Mouse (Mus musculus) frontal cortex, postnatal 14 days (tissue): ENCODE measurements around the gene Tmem184b.

Experiments used
- DNase-seq, 2 experiments: peaks; one replicate each; pipeline ENCODE4 v3.0.0; 2022; ENCODE audit warnings: low spot score in 2 of 2

Tmem184b gene

GRCm38 (mm10) chr15:79429994-79430393 lies 26.6 kb upstream of the Tmem184b start:
- DNase-seq, result no peak

GRCm38 (mm10) chr15:79429527-79429926 lies 26.2 kb upstream of the Tmem184b start:
- no peak for DNase-seq

- no peak for DNase-seq
These were observed 25.2 kb upstream of the Tmem184b start for GRCm38 (mm10) chr15:79428616-79429015.

- no peak for DNase-seq
These were observed 24.1 kb upstream of the Tmem184b start for GRCm38 (mm10) chr15:79427516-79427915.

DNA sequence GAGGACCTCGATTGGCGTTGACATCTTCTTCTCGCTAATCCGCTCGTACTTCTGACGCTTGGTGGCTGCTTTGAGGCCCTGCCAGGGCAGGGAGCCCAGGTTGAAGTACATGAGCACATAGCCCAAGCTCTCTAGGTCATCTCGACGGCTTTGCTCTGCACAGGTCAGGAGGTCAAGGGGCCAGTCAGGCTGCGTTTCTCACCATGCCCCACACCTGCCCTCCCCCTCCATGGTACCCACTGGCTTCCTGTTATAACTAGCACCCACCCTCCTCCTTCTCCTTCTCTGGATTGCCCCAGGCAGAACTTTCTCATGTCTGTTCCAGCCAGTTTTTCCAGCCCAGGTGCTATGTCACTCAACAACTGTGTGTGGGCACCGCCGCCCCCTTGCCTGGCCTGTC lies 22.1 kb upstream of the Tmem184b start:
- DNase-seq, result no peak

DNA sequence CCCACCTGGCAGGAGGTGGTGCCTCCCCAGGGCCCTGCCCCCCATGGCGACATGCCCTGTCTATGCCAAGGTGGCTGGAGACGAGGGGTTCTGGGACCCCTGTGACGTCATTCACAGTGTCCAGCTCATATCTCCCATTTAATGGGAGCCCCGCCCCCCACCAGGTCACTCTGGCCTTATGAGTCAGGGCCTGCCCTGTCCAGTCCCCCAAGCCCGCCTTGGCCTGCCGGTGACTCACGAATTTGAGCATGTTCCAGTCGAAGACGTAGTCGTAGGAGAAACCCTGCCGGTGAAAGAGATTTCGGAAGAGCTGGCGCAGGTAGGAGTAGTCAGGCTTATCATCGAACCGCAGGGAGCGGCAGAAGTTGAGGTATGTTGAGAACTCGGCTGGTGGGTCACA lies 21.2 kb upstream of the Tmem184b start:
- DNase-seq, result no peak

DNA sequence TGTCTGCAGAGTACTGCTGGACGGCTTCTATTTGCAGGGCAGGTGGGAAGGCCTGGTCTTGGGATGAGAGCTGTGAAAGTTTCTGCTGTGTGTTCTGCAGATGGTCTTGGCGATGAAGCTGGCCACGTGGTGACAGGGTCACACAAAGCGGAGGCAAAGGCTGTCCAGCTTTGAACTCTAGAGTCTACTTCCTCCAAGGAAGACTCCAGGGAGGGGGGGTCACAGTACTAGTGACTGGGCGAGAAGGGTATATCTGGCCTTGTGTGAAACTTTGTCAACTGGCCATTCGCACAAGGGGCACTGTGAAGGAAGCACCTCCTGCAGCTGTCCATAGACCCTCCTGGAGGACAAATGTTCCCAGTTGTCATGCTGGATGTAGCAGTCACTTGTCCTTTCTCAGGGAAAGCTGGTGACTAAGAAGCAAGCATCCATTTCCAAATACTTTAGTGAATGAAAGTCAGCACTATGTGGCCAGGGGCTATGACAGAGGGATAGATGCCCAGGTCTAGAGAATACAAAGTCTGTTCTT lies 19.4 kb upstream of the Tmem184b start:
- DNase-seq, result no peak

DNA sequence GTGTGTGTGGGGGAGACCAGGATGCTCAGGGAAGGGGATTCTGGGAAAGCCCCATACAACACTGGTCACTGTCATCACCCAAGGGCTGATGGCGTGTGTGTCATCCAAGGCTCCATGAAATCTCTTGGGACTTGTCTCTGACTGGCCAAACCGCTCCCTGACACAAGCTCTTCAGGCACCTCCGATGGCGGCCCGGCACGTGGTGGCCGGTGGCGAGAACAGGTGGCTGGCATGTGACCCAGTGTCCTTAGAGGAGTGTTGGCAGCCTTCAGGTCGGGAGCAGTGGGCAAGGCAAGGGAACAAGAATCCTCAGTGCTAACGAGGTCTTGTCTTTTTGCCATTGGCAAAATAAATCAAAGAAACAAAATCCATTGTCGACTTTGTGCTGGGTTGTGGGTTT lies 15.3 kb upstream of the Tmem184b start:
- no peak for DNase-seq

DNA sequence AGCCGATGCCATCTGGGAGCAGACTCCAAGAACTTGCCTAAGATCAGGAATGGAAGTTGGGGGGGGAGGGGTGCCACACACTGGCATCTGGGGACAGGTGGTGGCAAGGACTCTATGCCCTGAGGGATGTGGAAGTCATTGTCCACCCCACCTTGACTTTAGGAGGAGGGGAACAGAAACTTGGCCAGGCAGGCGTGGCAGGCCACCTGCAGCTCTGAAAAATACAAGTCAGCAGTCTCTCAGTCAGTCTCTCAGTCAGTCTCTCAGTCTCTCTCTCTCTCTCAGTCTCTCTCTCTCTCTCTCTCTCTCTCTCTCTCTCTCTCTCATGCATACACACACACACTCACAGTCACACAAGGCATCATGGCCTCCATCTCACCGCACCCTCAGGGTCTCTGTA lies 14.9 kb upstream of the Tmem184b start:
- DNase-seq, result no peak

- DNase-seq, result no peak
These were observed 14.0 kb upstream of the Tmem184b start for GRCm38 (mm10) chr15:79417379-79417778.

- DNase-seq, result no peak
These were observed 13.2 kb upstream of the Tmem184b start for GRCm38 (mm10) chr15:79416460-79417085.

- DNase-seq, result no peak
These were observed 11.1 kb upstream of the Tmem184b start for GRCm38 (mm10) chr15:79414513-79414912.

DNA sequence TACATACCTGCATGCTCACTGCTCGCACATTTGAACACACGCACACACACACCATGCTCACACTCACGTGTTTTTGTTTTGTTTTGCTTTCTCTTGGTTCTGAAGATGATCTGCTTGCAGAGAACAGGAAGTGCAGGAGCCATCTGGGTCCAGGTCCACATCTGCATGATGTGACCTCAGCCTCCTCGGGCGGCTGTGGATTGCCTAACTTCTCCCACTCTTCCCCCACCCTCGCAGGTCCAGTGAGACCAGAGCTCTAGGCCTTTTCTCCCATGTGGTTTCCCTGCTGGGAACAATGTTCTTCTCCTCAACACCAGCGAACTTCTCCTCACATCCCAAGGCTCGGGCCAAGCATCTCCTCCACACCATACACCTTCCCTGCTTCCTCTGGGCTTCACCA lies 10.4 kb upstream of the Tmem184b start:
- DNase-seq, result no peak

GRCm38 (mm10) chr15:79413201-79413600 lies 9.8 kb upstream of the Tmem184b start:
- no peak for DNase-seq

DNA sequence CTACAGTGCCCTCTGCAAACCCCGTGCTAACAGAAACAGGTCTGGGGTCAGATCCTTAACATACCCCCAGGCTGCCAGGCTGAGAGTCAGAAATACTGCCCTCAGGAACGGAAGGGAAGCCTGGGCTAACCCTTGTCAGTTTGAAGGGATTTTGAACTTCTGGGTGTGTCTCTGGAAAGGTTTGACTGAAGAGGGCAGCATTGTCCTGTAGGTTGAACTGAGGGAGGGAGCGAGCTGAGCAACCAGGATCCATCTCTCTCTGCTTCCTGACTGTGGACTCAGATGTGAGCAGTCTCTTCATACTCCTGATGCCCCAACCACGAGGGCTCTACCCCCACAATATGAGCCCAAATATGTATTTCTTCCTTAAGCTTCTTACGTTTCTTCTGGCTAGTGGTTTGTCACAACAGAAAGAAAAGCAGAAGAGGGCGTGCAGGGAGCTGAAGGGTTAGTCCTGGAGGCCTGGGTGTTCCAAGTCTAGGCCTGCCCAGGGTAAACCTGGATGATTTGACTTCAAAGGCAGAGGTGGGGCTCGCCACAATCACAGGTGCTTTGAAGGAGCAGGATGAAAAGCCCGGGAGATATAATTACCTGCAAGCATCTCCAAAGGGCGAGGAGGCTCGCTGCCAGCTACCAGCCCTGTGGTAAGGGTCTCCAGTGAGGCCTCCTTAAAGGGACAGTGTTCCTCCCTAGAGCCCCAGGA lies 8.1 kb upstream of the Tmem184b start:
- no peak for DNase-seq

DNA sequence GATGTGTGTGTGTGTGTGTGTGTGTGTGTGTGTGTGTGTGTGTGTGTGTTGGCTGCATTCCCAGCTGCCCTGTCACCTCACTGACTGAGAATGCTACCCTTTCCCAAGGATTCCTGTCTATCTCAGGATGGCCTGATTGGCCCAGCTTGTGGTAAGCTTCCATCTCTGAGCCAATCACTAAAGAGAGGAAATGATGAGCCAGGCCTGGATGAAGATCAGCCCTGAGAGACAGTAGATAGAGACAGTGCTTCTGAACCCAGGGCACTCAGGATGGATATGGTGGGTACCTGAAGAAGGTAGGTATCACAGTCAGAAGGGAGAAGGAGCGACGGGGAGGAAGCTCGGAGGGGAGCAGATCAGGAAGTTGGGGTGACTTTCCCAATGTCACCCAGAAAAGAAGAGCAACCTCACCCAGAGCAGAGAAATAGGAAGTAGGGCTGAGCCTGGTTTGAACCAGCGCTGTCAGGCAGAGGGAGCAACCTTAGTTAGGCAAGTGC lies 5.8 kb upstream of the Tmem184b start:
- DNase-seq, result no peak

DNA sequence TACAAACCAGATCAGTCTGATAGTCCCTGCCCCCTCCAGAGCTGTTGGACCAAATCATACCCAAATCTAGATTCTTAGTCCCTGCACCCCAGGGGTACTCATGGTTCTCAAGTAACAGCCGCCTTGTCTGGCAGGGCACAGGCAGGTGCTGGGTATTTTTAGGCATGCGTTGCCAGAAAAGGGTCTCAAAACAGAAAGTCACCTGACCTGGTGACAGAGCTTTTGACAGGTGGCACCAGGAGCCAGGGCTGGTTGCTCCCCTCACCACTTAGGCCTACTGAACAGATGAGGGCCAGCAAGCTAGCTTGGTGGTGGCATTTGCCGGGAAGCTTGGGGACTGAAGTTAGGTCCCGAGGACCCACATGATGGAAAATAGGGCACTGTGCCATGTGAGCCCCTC lies 3.2 kb upstream of the Tmem184b start:
- no peak for DNase-seq

GRCm38 (mm10) chr15:79404277-79404676 lies 908 bp upstream of the Tmem184b start:
- no peak for DNase-seq

DNA sequence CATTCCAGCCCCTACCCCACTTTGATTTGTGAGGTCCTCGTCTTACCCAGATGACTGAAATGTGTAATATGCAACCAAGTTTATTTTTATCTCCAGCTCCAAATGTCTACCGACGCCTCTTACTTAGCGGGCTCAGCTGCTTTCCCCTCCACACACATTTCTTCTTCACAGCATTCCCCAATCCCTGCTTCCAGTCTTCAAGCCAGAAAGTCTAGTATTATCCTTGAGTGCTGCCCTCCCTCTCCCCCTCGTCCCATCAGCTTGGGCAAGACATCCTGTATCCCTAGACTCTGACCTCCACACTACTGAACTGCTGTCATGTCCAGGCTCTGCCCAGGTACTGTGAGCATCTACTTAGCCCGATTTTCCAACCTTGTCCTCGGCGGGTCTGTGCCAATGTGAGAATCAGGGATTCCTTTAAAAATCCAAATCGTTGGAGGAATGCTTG lies 418 bp upstream of the Tmem184b start:
- DNase-seq, result no peak

- DNase-seq, result no peak
These were observed 1.2 kb downstream of the Tmem184b start for GRCm38 (mm10) chr15:79402176-79402575.

DNA sequence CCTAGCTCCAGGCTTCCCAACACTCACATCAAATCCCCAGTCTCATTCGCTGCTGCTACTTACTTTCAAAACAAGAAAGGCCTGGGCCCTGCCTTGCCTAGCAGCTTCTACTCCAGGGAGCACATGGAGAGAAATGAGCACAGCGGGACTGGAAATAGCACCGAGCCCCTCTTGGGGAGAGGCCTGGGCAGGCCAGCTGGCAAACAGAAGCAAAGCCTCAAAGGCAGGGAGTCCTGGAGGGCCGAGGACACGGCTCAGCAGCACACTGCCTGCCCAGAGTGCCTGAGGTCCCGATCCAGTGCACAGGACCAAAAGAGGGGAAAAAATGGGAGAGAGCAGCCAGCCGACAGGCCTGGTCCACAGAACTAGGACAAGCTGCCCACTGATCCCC lies 2.4 kb downstream of the Tmem184b start:
- no peak for DNase-seq

- DNase-seq, result no peak
These were observed 3.0 kb downstream of the Tmem184b start for GRCm38 (mm10) chr15:79400134-79400974.
